Mouse (Mus musculus): ENCODE data around the gene D630045J12Rik. TPM values are rescaled to one million over a fixed set of nuclear protein-coding genes. Genes with fewer than 3 reads are reported as not detected.

D630045J12Rik gene
- polyA plus RNA-seq, 1 experiment from 2014 or later = 0.13 TPM

DNA sequence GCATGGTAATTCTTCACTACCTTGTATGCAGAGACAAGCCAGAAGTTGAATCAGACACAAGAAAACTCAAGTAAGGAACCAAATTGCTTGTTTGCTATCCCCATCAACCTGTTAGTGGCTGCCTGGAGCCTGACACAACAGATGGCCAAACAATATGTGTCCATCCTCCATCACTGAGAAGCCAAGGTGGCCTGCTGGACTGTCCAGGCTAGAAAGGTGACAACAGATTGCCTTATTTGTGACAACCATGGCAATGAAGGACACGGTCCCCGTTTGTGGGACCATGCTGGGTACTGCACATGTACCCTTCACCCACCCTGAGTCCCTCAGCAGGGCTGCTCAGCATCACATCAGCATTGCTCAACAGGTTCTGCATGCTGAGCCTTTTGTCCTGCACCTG is 34.5 kb downstream of the D630045J12Rik start:
- no peak for TF ChIP-seq EP300 (IDR thresholded peaks at IDR 0.05; ENCODE audit: low read depth)
- DNase-seq = no peak
- no peaks in the 10 kb centered on the region for H3K9me3 ChIP-seq (ENCODE audit: low read length)

GRCm38 (mm10) chr6:38215448-38216110 is 38.2 kb downstream of the D630045J12Rik start:
- DNase-seq (no peak), ATAC-seq (no peak)
- WGBS (ENCODE audit: insufficient replicate concordance) = 78% methylated on average over 14 of the region's 14 CpGs
- no peak overlapping the region for H3K9ac ChIP-seq (replicated peaks)
- H3K27me3 ChIP-seq (ENCODE audit: insufficient read depth, low read length) = no peaks in the 10 kb centered on the region
- H3K27ac ChIP-seq (ENCODE audit: low read depth) = no peak overlapping the region
- H3K36me3 ChIP-seq (replicated peaks; ENCODE audit: insufficient read depth, low read length) = no peaks in the 10 kb centered on the region
- H3K4me3 ChIP-seq (ENCODE audit: low read depth, low read length) = no peak overlapping the region
- no peak overlapping the region for H3K4me2 ChIP-seq (ENCODE audit: low read depth, low read length)
- no peak for TF ChIP-seq EP300 (IDR thresholded peaks at IDR 0.05; ENCODE audit: low read depth)
- TF ChIP-seq CTCF (IDR thresholded peaks at IDR 0.05; ENCODE audit: low read depth) = no peak
- no peaks in the 10 kb centered on the region for H3K9me3 ChIP-seq (ENCODE audit: low read length)
- no peaks in the 10 kb centered on the region for H3K4me1 ChIP-seq (ENCODE audit: insufficient read depth)

More for the DNA sequence above, 34.5 kb downstream of the D630045J12Rik start:
- Histone ChIP-seq H3K27ac (ENCODE audit: low read depth) (no peak overlapping the region), H3K4me2 (ENCODE audit: low read depth, low read length) (no peak overlapping the region), H3K4me3 (ENCODE audit: low read depth, low read length) (no peak overlapping the region), H3K36me3 (replicated peaks; ENCODE audit: insufficient read depth, low read length) (no peaks in the 10 kb centered on the region), H3K27me3 (ENCODE audit: insufficient read depth, low read length) (no peaks in the 10 kb centered on the region), H3K9ac (replicated peaks) (no peak overlapping the region), H3K4me1 (ENCODE audit: insufficient read depth) (no peaks in the 10 kb centered on the region)
- WGBS (ENCODE audit: insufficient replicate concordance) = 89% methylated on average over 2 of the region's 2 CpGs
- no peak for ATAC-seq

DNA sequence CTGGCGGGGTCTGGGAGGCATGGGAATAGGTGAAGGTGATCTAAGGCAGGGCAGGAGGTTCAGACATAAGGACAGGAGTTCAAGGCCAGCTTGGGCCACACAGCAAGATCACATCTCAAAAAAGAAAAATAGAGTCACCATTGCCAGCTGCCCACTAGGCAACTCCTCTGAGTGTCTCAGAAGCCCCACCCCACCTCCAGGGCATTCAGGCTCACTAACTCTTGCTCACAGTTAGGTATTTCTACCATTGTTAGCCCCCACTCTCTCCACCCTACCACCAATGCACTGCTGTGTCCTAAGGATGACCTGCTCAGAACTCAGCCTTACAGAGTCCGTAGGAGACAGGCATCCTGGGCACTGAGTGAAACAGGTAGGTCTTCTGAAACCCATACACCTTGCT is 46.2 kb downstream of the D630045J12Rik start:
- DNase-seq (no peak), ATAC-seq (no peak)
- Histone ChIP-seq H3K4me3 (ENCODE audit: low read depth, low read length) (no peak overlapping the region), H3K4me1 (ENCODE audit: insufficient read depth) (no peaks in the 10 kb centered on the region), H3K9ac (replicated peaks) (no peak overlapping the region), H3K27me3 (ENCODE audit: insufficient read depth, low read length) (no peaks in the 10 kb centered on the region), H3K36me3 (replicated peaks; ENCODE audit: insufficient read depth, low read length) (no peaks in the 10 kb centered on the region), H3K9me3 (ENCODE audit: low read length) (no peaks in the 10 kb centered on the region), H3K4me2 (ENCODE audit: low read depth, low read length) (no peak overlapping the region), H3K27ac (ENCODE audit: low read depth) (no peak overlapping the region)
- 69% methylated on average over 2 of the region's 2 CpGs for WGBS (ENCODE audit: insufficient replicate concordance)
- TF ChIP-seq CTCF (IDR thresholded peaks at IDR 0.05; ENCODE audit: low read depth) = no peak
- no peak for TF ChIP-seq EP300 (IDR thresholded peaks at IDR 0.05; ENCODE audit: low read depth)

GRCm38 (mm10) chr6:38206941-38207531 is 46.8 kb downstream of the D630045J12Rik start:
- no peak overlapping the region for H3K4me2 ChIP-seq (ENCODE audit: low read depth, low read length)
- H3K36me3 ChIP-seq (replicated peaks; ENCODE audit: insufficient read depth, low read length) = no peaks in the 10 kb centered on the region
- no peaks in the 10 kb centered on the region for H3K9me3 ChIP-seq (ENCODE audit: low read length)
- H3K9ac ChIP-seq (replicated peaks) = no peak overlapping the region
- no peaks in the 10 kb centered on the region for H3K4me1 ChIP-seq (ENCODE audit: insufficient read depth)
- DNase-seq = no peak
- no peak overlapping the region for H3K27ac ChIP-seq (ENCODE audit: low read depth)
- no peaks in the 10 kb centered on the region for H3K27me3 ChIP-seq (ENCODE audit: insufficient read depth, low read length)
- no peak for TF ChIP-seq CTCF (IDR thresholded peaks at IDR 0.05; ENCODE audit: low read depth)
- H3K4me3 ChIP-seq (ENCODE audit: low read depth, low read length) = no peak overlapping the region
- WGBS (ENCODE audit: insufficient replicate concordance) = 43% methylated on average over 8 of the region's 8 CpGs
- no peak for ATAC-seq

DNA sequence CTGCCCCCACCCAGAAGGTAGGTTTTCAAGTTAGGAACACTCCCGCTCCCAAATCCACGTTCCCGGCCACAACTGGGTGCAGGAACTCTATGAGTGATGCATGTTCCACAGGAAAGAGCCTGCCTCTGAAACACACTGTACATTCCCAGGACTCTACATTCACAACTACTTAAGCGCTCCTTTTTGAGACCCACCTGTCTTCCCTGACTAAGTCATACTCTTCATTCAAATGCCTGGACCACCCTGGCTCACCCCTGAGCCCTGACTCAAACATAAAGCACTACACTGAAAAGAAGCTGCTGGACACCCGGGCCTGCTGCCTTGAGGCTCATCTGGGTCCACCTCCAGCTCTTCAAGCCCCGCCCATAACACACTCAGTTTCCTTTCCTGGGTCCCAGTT is 48.4 kb downstream of the D630045J12Rik start:
- WGBS (ENCODE audit: insufficient replicate concordance) = 69% methylated on average over 6 of the region's 6 CpGs
- ATAC-seq = no peak
- H3K4me1 ChIP-seq (ENCODE audit: insufficient read depth) = no peaks in the 10 kb centered on the region
- H3K27ac ChIP-seq (ENCODE audit: low read depth) = no peak overlapping the region
- no peak overlapping the region for H3K4me3 ChIP-seq (ENCODE audit: low read depth, low read length)
- H3K4me2 ChIP-seq (ENCODE audit: low read depth, low read length) = no peak overlapping the region
- TF ChIP-seq EP300 (IDR thresholded peaks at IDR 0.05; ENCODE audit: low read depth) (no peak), CTCF (IDR thresholded peaks at IDR 0.05; ENCODE audit: low read depth) (no peak)
- no peaks in the 10 kb centered on the region for H3K27me3 ChIP-seq (ENCODE audit: insufficient read depth, low read length)
- DNase-seq = no peak
- H3K9me3 ChIP-seq (ENCODE audit: low read length) = no peaks in the 10 kb centered on the region
- H3K9ac ChIP-seq (replicated peaks) = no peak overlapping the region
- H3K36me3 ChIP-seq (replicated peaks; ENCODE audit: insufficient read depth, low read length) = no peaks in the 10 kb centered on the region

DNA sequence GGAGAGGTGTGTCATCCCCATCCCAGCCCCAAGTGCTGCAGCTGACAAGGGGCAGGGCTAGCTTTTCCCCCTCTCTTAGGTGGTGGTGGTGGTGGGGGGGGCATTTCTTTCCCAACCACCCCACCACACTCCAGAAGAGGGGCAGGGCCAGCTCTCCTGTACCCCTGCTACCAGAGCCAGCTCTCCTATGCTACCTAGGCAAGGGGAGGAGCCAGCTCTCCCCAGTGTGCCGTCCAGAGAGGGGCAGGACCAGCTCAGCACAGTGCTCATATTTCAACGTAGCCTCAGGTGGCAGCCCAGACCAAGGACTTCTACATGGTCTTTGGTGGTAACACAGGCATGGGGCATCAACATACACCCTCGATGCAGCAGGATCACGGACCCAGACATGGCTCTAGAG is 50.0 kb downstream of the D630045J12Rik start:
- no peak overlapping the region for H3K9ac ChIP-seq (replicated peaks)
- no peaks in the 10 kb centered on the region for H3K27me3 ChIP-seq (ENCODE audit: insufficient read depth, low read length)
- H3K36me3 ChIP-seq (replicated peaks; ENCODE audit: insufficient read depth, low read length) = no peaks in the 10 kb centered on the region
- DNase-seq = no peak
- H3K4me2 ChIP-seq (ENCODE audit: low read depth, low read length) = no peak overlapping the region
- ATAC-seq = no peak
- H3K4me3 ChIP-seq (ENCODE audit: low read depth, low read length) = no peak overlapping the region
- no peak overlapping the region for H3K27ac ChIP-seq (ENCODE audit: low read depth)
- H3K4me1 ChIP-seq (ENCODE audit: insufficient read depth) = no peaks in the 10 kb centered on the region
- TF ChIP-seq EP300 (IDR thresholded peaks at IDR 0.05; ENCODE audit: low read depth) (no peak), CTCF (IDR thresholded peaks at IDR 0.05; ENCODE audit: low read depth) (no peak)
- 66% methylated on average over 4 of the region's 4 CpGs for WGBS (ENCODE audit: insufficient replicate concordance)
- no peaks in the 10 kb centered on the region for H3K9me3 ChIP-seq (ENCODE audit: low read length)
